Mouse (Mus musculus) liver, postnatal 0 days (tissue): Measurements from ENCODE around the gene Inpp5b. TPM values are rescaled to one million over a fixed set of nuclear protein-coding genes. Genes with fewer than 3 reads are reported as not detected.
"Not testable (repeated sequence)": the region's sequence is repeated elsewhere in the genome, so short reads cannot be mapped to it uniquely, and the experiment has no call there.

Experiments used
- ATAC-seq: fragments of 200-750 bp; cut with Nextera tagmentation; 2 replicates; pipeline ENCODE4 v1.8.0; 2017; ENCODE audit warnings: mild to moderate bottlenecking, moderate library complexity
- DNase-seq: peaks from one replicate; pipeline ENCODE4 v3.0.0-alpha.2; 2016
- H3K27ac ChIP-seq: fragments of 300-500 bp; sonication (generic); 2 replicates; pipeline ENCODE4 v1.5.1; 2014; ENCODE audit warnings: antibody characterized with exemption, moderate library complexity, mild to moderate bottlenecking, low read depth
- H3K27me3 ChIP-seq: fragments of 300-500 bp; sonication (generic); 2 replicates; pipeline ENCODE4 v1.6.1; 2014; ENCODE audit warnings: low read length, control low read depth, mixed read lengths; ENCODE audit not compliant: insufficient read depth
- H3K36me3 ChIP-seq: fragments of 300-500 bp; sonication (generic); replicated peaks from 2 replicates; pipeline ENCODE4 v1.6.1; 2014; ENCODE audit warnings: mild to moderate bottlenecking, control low read depth, low read length, moderate library complexity, mixed read lengths; ENCODE audit not compliant: insufficient read depth
- H3K4me1 ChIP-seq: fragments of 300-500 bp; sonication (generic); 2 replicates; pipeline ENCODE4 v1.6.1; 2014; ENCODE audit warnings: antibody characterized with exemption, mild to moderate bottlenecking, control low read depth; ENCODE audit not compliant: insufficient read depth
- H3K4me2 ChIP-seq: fragments of 300-500 bp; sonication (generic); 2 replicates; pipeline ENCODE4 v1.6.1; 2014; ENCODE audit warnings: low read depth, mild to moderate bottlenecking, low read length, moderate library complexity, mixed read lengths
- H3K4me3 ChIP-seq: fragments of 300-500 bp; sonication (generic); 2 replicates; pipeline ENCODE4 v1.5.1; 2014; ENCODE audit warnings: low read depth, low read length
- H3K9ac ChIP-seq: fragments of 300-500 bp; sonication (generic); replicated peaks from 2 replicates; pipeline ENCODE4 v1.6.1; 2014; ENCODE audit warnings: mild to moderate bottlenecking, moderate library complexity
- H3K9me3 ChIP-seq: fragments of 300-500 bp; sonication (generic); 2 replicates; pipeline ENCODE4 v1.6.1; 2016; ENCODE audit warnings: mild to moderate bottlenecking, control low read depth, low read length, mixed read lengths
- CTCF ChIP-seq: sonication (generic); IDR thresholded peaks from 2 replicates; pipeline ENCODE4 v1.5.1; 2016; ENCODE audit warnings: antibody characterized with exemption, low read depth
- EP300 ChIP-seq: IDR thresholded peaks from 2 replicates; pipeline ENCODE4 v1.6.1; 2016; ENCODE audit warnings: antibody characterized with exemption, low read depth, mild to moderate bottlenecking
- WGBS: fragments of 180-500 bp; shearing (Covaris S2); extraction: QIAGEN DNeasy Blood & Tissue Kit; methylation state at CpG from one replicate; pipeline ENCODE4 v1.1.7; 2014; ENCODE audit not compliant: insufficient replicate concordance; 5-methylcytosine and 5-hydroxymethylcytosine counted together
- polyA plus RNA-seq: library from polyadenylated mRNA; unstranded; fragments of >200 nt; fragmentation: Nextera tagmentation; extraction: Ambion mirVana; gene quantifications from 2 replicates; pipeline ENCODE4 v1.2.1, GENCODE M21; 2015

Gene Inpp5b
- polyA plus RNA-seq, 1 experiment from 2014 or later, result 19.5 TPM

- DNase-seq (no peak), ATAC-seq (no peak)
- H3K27me3 ChIP-seq, result 0 out of 2 replicates have a peak, but pooled peaks cover 5% of the 10 kb centered on the region
- H3K27ac ChIP-seq, result peak overlapping the region; percentile 70
- peaks cover 48% of the 10 kb centered on the region for H3K4me1 ChIP-seq
- no peaks in the 10 kb centered on the region for H3K9me3 ChIP-seq
- H3K9ac ChIP-seq, result peak overlapping the region; percentile 38; the same call in 1 of the 2 replicates
- 0 out of 2 replicates have a peak, but pooled peaks cover 4% of the 10 kb centered on the region for H3K36me3 ChIP-seq
- TF ChIP-seq CTCF (no peak), EP300 (no peak)
- H3K4me3 ChIP-seq, result no peak overlapping the region
- peak overlapping the region; percentile 49; the same call in 1 of the 2 replicates for H3K4me2 ChIP-seq
- 31% methylated on average over 6 of the region's 6 CpGs for WGBS
Observed at GRCm38 (mm10) chr4:124703881-124704796, 37.5 kb upstream of the Inpp5b start.

GRCm38 (mm10) chr4:124704797-124705474, 36.7 kb upstream of the Inpp5b start:
- H3K36me3 ChIP-seq, result 0 out of 2 replicates have a peak, but pooled peaks cover 4% of the 10 kb centered on the region
- peaks cover 54% of the 10 kb centered on the region for H3K4me1 ChIP-seq
- peak overlapping the region; percentile 70 for H3K27ac ChIP-seq
- 16% methylated on average over 11 of the region's 11 CpGs for WGBS
- TF ChIP-seq EP300 (peak; percentile 54), CTCF (no peak)
- peak; percentile 41 for DNase-seq
- H3K9me3 ChIP-seq, result no peaks in the 10 kb centered on the region
- ATAC-seq, result 0 out of 2 replicates have a peak, but pooled peaks have one; percentile 9
- no peak overlapping the region for H3K4me3 ChIP-seq
- H3K27me3 ChIP-seq, result 0 out of 2 replicates have a peak, but pooled peaks cover 2% of the 10 kb centered on the region
- 0 out of 2 replicates have a peak overlapping the region, but pooled peaks have one; percentile 38 for H3K9ac ChIP-seq
- peak overlapping the region; percentile 49 for H3K4me2 ChIP-seq

- peak overlapping the region; percentile 70 for H3K27ac ChIP-seq
- H3K27me3 ChIP-seq, result 0 out of 2 replicates have a peak, but pooled peaks cover under 1% of the 10 kb centered on the region
- 0 out of 2 replicates have a peak, but pooled peaks cover 4% of the 10 kb centered on the region for H3K36me3 ChIP-seq
- H3K4me2 ChIP-seq, result peak overlapping the region; percentile 49; the same call in 1 of the 2 replicates
- no peak overlapping the region for H3K4me3 ChIP-seq
- no peak for ATAC-seq
- no peaks in the 10 kb centered on the region for H3K9me3 ChIP-seq
- 73% methylated on average over 23 of the region's 23 CpGs for WGBS
- no peak overlapping the region for H3K9ac ChIP-seq
- TF ChIP-seq CTCF (no peak), EP300 (no peak)
- peaks cover 58% of the 10 kb centered on the region for H3K4me1 ChIP-seq
- no peak for DNase-seq
Observed at GRCm38 (mm10) chr4:124705661-124706269, 35.9 kb upstream of the Inpp5b start.

- H3K4me2 ChIP-seq, H3K27me3 ChIP-seq, H3K9ac ChIP-seq, H3K4me3 ChIP-seq, DNase-seq, H3K36me3 ChIP-seq, H3K9me3 ChIP-seq, ATAC-seq: not testable (repeated sequence)
- WGBS, result 84% methylated on average over 24 of the region's 25 CpGs
- peaks cover 50% of the 10 kb centered on the region for H3K4me1 ChIP-seq
- H3K27ac ChIP-seq, result 0 out of 2 replicates have a peak overlapping the region, but pooled peaks have one; percentile 93
Observed at GRCm38 (mm10) chr4:124707381-124708199, 34.1 kb upstream of the Inpp5b start.

- H3K27me3 ChIP-seq, ATAC-seq, H3K9me3 ChIP-seq, H3K4me3 ChIP-seq, DNase-seq, H3K36me3 ChIP-seq: not testable (repeated sequence)
- WGBS, result 0% methylated on average over 1 of the region's 1 CpGs
- Histone ChIP-seq H3K4me1 (peaks cover 49% of the 10 kb centered on the region), H3K4me2 (peak overlapping the region; percentile 91), H3K27ac (peak overlapping the region; percentile 93), H3K9ac (0 out of 2 replicates have a peak overlapping the region, but pooled peaks have one; percentile 66)
Observed at GRCm38 (mm10) chr4:124708200-124708517, 33.5 kb upstream of the Inpp5b start.
